Mouse (Mus musculus) CD4-positive, CD25-positive, alpha-beta regulatory T cell (primary cell): ENCODE measurements around the gene Vmn2r83. TPM values are rescaled to one million over a fixed set of nuclear protein-coding genes. Genes with fewer than 3 reads are reported as not detected.

ENCODE experiments used
- polyA plus RNA-seq: library from polyadenylated mRNA; unstranded; fragments of 100-300 nt; shearing (Covaris generic); gene quantifications from one replicate; pipeline ENCODE4 v1.2.1, GENCODE M21; 2017

Gene Vmn2r83
- 0.08 TPM for polyA plus RNA-seq

DNA sequence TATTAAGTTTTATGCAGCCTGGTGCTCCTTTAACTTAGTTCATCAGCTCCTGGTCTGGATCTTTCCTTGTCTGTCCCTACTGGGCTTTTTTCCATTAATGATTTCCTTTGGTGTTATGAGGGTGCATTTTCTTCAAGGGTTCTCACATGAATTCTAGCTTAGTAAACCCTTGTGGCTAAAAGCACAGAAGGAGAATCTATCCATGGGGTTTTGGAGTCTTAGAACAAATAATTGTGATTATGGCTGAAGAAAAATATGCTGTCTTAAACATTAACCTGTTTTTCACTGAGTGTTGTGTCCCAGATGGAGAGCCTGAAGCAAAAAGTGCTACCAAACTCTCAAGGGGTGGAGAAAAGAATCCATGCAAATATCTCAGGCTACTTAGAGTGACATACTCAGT lies at the start of gene Vmn2r83:
TSS of gene Vmn2r83 (plus strand) at position 301 of the 400 bp plus-strand sequence.

DNA sequence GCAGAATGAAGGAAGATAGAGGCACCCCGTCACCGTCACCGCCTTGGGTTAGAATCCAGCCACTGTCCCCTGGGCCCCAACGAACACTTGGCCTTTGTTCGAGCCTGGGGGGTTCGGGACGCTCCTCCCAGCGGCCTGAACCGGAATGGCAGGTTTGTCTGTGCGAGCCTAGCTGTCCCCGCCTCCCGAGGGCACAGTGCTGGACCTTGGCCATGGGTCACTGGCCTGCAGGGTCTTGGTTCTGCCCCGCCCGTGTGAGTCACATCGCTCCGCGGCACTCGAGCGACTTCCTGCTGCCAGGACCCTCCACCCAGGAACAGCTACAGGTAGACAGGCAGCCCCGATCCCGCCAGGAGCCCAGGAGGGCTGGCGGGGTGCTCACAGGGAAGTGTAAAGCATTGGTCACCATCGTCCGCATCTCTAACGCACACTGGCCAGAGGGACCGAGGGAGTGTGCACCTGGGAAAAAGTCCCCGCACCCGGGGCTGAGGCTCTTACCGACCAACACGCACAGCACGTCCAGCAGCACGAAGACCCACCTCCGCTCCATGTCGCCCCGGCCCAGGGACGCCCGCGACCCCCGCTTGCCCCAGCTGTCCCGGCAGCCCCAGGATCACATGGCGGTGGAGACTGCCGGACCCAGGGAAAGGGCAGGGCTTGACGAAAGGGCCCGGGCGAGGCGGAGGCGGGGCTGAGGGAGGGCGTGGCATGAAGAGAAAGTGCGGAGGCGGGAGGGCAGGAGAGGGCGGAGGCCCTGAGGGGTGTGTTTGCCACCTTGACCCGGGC lies 64.8 kb downstream of the Vmn2r83 start, which contains the start of gene Plpp2:
TSS of gene Plpp2 (minus strand) at position 671 of the 786 bp plus-strand sequence.

Other genes with a start within 250 kb of the Vmn2r83 start
- not detected for gene Vmn2r81, start 221.0 kb upstream of the Vmn2r83 start, polyA plus RNA-seq
- gene Vmn2r82, start 112.2 kb upstream of the Vmn2r83 start, polyA plus RNA-seq, result 0.08 TPM
- 3.9 TPM for gene Plpp2, start 65.1 kb downstream of the Vmn2r83 start, polyA plus RNA-seq
- gene Mier2, start 86.5 kb downstream of the Vmn2r83 start, polyA plus RNA-seq, result 51.5 TPM
- not detected for gene Theg, start 118.6 kb downstream of the Vmn2r83 start, polyA plus RNA-seq
- 0.05 TPM for gene C2cd4c, start 145.3 kb downstream of the Vmn2r83 start, polyA plus RNA-seq
- gene Shc2, start 169.2 kb downstream of the Vmn2r83 start, polyA plus RNA-seq, result not detected
- gene Odf3l2, start 177.0 kb downstream of the Vmn2r83 start, polyA plus RNA-seq, result not detected
- gene Madcam1, start 195.8 kb downstream of the Vmn2r83 start, polyA plus RNA-seq, result not detected
- gene Tpgs1, start 200.6 kb downstream of the Vmn2r83 start, polyA plus RNA-seq, result 53.8 TPM
- 90.7 TPM for gene Cdc34, start 213.5 kb downstream of the Vmn2r83 start, polyA plus RNA-seq
- gene Gzmm, start 220.3 kb downstream of the Vmn2r83 start, polyA plus RNA-seq, result 0.91 TPM
- gene Bsg, start 235.8 kb downstream of the Vmn2r83 start, polyA plus RNA-seq, result 261 TPM
- 0.14 TPM for gene Hcn2, start 247.9 kb downstream of the Vmn2r83 start, polyA plus RNA-seq